Mouse (Mus musculus) splenic B cell, adult 2 months (primary cell): Measurements from ENCODE around the gene Psmc6.

ENCODE experiments used
- DNase-seq: peaks from one replicate; pipeline ENCODE4 v3.0.0-alpha.2; 2011; ENCODE audit warnings: low read depth, low spot score
- H3K27me3 ChIP-seq: 2 replicates; pipeline ENCODE4 v1.6.1; 2012; ENCODE audit warnings: mild to moderate bottlenecking, low read length, moderate library complexity, mixed read lengths; ENCODE audit not compliant: control insufficient read depth, poor library complexity, insufficient read depth, severe bottlenecking
- H3K36me3 ChIP-seq: 2 replicates; pipeline ENCODE4 v1.6.1; 2012; ENCODE audit warnings: mild to moderate bottlenecking, low read length, moderate library complexity, mixed read lengths; ENCODE audit not compliant: control insufficient read depth, poor library complexity, insufficient read depth, severe bottlenecking

Psmc6 gene

DNA sequence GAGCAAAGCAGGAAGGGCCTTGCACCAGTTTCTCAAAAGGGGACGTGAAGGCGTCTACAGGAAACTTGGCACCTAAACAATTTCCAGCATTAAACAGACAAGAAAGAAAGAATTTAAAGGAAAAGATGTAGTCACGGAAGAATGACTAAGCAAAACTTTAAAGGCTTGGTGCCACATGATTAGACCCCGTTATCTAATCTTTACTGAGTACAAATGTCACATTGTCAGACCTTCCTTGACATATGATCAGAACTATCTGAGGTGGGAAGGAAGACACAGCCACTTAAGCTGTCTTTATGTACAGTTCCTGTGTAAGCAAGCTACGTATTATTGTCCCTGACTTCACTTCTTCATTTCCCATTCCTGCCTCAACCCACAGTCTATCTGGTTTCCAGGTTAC is 8.0 kb upstream of the Psmc6 start:
- no peak for DNase-seq
- Histone ChIP-seq H3K27me3 (no peaks in the 10 kb centered on the region), H3K36me3 (no peaks in the 10 kb centered on the region)

DNA sequence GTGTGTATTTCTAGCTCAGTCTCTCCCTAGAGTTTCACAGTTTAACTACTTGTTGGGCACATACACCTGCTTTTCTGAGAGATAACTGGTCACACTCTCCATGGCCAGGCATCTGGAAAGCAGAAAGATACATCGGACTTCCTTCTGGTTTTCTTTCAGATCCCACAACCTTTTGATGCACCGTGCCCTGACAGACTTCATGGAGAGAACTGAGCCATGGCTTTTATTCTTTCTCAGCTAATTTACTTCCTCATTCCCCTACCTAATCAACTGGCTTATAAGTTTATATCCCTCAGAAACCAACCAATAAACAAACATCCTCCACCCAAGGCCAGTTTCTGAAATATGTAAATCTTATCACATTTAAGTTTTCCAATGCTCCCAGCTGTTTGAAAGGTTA is 7.1 kb upstream of the Psmc6 start:
- Histone ChIP-seq H3K27me3 (no peaks in the 10 kb centered on the region), H3K36me3 (no peaks in the 10 kb centered on the region)
- no peak for DNase-seq

- no peak for DNase-seq
- Histone ChIP-seq H3K36me3 (no peaks in the 10 kb centered on the region), H3K27me3 (no peaks in the 10 kb centered on the region)
Observed at GRCm38 (mm10) chr14:45323320-45323719, 6.3 kb upstream of the Psmc6 start.

GRCm38 (mm10) chr14:45325471-45325870 is 4.1 kb upstream of the Psmc6 start:
- Histone ChIP-seq H3K27me3 (no peaks in the 10 kb centered on the region), H3K36me3 (no peaks in the 10 kb centered on the region)
- DNase-seq = no peak

DNA sequence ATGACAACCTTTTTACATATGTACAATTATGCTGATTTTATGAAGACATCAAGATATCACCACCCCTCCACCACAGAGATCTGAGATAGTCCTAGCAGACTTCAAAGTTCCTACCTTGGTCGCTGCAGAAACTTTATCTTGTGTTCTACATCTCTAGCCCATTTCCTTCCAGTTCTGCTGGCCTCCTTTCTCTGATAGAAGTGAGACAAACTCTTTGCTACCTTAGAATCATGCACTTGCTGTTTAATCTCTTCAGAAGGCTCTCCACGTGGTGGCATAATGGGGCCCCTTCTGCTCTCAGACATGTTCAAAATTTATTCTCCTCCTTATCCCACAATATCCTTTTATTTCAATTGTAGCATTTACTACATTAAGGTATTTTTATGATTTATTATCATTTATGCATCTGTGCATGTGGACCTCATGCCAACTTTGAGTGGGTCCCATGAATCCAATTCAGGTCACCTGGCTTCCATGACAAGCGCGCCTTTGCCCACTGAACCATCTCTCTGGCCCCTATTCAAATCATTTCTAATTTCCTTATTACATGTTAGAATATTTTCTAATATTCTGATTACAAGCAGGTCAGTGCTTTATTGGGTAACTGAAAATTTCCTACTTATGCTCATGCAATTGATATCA is 1.4 kb upstream of the Psmc6 start:
- Histone ChIP-seq H3K36me3 (peaks cover 3% of the 10 kb centered on the region; the same call in 1 of the 2 replicates), H3K27me3 (no peaks in the 10 kb centered on the region)
- no peak for DNase-seq

GRCm38 (mm10) chr14:45329018-45329588 is 485 bp upstream of the Psmc6 start:
- H3K36me3 ChIP-seq = peaks cover 3% of the 10 kb centered on the region; the same call in 1 of the 2 replicates
- no peak for DNase-seq

DNA sequence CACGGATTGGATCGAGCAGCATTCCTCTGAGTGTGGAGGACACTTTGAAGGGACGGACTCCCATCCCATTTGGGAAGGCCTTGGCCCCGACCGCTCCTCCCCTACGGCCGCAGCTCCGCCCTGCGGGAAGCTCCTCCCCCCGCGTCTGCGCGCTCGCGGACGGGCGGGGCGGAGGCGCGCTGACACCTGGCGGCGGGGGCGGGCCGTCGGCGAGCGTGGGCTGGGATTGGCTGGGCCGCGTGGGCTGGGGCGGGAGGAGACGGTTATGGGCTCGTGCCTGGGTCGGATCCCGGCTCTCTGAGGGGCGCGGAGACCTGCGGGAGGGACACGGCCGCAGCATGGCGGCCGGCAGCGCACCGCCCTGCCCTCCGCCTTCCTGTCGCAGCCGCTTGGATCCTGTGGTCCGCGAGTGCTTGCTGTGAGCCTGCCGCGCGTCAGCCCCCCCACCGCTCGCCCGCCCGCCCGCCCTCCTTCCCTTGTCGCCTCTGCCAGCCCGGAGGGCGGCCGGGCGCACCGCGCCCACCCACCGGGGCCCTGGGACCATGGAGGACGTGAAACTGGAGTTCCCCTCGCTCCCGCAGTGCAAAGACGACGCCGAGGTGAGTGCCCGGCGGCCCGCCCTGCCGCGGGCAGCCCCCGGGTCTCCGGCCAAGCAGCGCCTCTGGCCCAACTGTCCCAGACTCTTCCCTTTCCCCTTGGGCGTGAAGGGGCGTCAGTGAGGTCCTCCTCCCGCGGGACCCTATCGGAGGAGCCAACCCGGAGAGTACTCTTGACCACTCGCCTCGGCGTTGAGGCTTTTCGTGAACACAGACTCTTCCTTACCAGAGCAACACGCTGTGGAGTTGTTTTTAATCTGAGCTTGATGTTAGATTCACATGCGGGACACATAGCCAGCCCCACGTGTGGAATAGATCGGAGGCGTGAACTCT is 21.6 kb downstream of the Psmc6 start, which contains the start of gene Styx:
Styx (plus strand) TSS at position 163 of the 929 bp plus-strand sequence.
- H3K36me3 ChIP-seq = peaks cover 3% of the 10 kb centered on the region
- H3K27me3 ChIP-seq = no peaks in the 10 kb centered on the region
- peak; percentile 93 for DNase-seq

More at GRCm38 (mm10) chr14:45329018-45329588, 485 bp upstream of the Psmc6 start:
- no peaks in the 10 kb centered on the region for H3K27me3 ChIP-seq

DNA sequence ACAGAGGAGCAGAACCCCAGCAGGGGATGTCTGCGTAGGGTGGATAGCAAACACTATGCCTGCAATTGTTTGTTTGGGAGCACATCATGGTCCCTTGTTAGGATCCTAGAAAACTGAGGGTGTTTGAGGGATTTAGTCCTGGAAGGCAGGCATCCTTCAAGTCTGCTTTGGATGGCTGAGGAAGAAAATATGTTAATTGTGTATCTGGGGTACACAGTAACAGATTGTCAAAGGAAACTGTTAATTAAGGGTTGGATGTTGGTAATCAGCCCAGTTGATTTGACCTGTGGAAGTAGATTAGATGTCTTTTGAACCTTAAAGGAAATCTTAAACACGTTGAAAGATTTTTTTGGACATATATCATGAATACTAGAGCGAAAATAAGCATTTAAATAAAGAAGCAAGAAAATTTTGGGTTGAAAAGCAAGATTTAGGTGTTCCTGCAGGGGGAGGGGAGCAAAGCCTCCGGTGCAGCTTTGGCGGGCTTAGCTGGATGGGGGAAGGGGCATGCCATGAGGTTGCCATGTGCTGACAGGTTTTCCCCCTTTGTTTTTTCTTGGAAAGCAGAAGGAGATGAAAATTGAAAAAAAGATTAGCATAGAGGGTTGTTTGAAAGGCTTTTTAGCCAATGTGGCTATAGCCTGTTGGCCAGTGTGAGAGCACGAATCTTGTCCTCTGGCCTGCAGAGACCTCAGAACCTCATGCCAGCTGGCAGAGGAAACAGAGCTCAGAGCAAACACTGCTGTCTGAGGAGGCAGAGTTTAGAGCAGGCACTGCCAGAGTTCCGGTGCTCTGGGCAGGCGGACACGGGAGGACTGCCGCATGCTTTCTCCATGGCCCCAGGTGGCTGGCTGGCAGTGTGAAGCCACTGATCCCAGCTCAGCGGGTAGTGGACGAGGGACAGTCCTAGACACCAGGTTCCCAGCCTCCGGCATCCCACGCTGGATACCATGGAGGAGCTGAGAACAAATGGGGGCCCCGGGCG is 34.9 kb downstream of the Psmc6 start:
- no peak for DNase-seq
- Histone ChIP-seq H3K36me3 (peaks cover 5% of the 10 kb centered on the region), H3K27me3 (no peaks in the 10 kb centered on the region)

DNA sequence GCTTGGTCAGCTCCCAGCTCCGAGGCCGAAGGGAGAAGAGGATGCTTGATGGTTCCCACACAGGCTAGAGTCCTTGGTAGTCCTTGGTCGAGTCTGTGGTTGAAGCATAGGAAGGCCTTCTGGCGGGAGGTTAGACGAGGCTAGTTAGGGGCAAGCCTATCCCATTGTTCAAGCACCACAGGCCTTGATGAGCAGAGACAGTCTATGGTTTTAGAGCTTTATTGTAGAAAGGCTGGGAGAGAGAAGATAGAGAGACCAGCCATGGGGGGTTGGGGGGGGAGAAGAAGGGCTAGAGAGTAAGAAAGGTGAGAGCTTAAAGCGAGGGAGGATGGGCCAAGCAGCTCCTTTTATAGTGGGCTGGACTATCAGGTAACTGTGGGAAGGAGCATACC is 35.6 kb downstream of the Psmc6 start:
- peaks cover 8% of the 10 kb centered on the region for H3K36me3 ChIP-seq
- DNase-seq = no peak
- H3K27me3 ChIP-seq = no peaks in the 10 kb centered on the region

- DNase-seq = no peak
- peaks cover 12% of the 10 kb centered on the region; the same call in 1 of the 2 replicates for H3K36me3 ChIP-seq
- no peaks in the 10 kb centered on the region for H3K27me3 ChIP-seq
Observed at GRCm38 (mm10) chr14:45378771-45379170, 49.2 kb downstream of the Psmc6 start.

- peaks cover 12% of the 10 kb centered on the region; the same call in 1 of the 2 replicates for H3K36me3 ChIP-seq
- DNase-seq = no peak
- no peaks in the 10 kb centered on the region for H3K27me3 ChIP-seq
Observed at GRCm38 (mm10) chr14:45380756-45381155, 51.2 kb downstream of the Psmc6 start.

DNA sequence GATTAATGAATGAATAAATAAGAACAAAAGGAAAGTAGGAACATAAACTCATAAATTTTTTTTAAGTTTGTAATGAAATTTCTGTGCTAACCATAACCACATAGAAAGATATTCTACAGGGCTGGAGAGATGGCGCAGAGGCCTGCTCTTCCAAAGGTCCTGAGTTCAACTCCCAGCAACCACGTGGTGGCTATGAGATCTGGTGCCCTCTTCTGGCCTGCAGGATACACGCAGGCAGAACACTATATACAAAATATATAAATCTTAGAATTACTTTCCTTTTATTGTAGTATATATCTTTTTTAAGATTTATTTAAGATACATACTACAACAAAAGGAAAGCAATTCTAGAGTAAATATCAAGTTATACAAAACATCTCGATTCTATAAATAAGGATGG is 53.3 kb downstream of the Psmc6 start:
- no peaks in the 10 kb centered on the region for H3K27me3 ChIP-seq
- peaks cover 12% of the 10 kb centered on the region; the same call in 1 of the 2 replicates for H3K36me3 ChIP-seq
- peak; percentile 31 for DNase-seq

DNA sequence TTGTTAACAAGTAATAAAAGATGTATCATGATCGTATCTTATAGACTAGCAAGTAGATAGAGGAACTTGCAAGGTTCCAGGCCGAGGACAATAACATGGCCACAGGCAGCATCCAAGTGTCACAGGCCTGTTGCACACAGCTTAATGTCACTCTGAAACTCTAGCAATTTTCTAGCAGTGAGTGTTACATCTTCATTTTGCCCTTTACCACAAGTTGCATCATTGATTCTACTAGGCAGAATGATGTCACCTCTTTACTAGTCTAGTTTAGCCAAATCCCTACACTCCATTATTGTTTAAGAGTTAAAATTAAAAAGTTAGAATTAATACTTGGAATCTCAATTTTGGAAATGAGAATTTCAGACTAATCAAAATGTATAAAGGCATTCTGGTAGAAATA is 56.0 kb downstream of the Psmc6 start:
- no peak for DNase-seq
- H3K27me3 ChIP-seq = no peaks in the 10 kb centered on the region
- 0 out of 2 replicates have a peak, but pooled peaks cover 5% of the 10 kb centered on the region for H3K36me3 ChIP-seq

DNA sequence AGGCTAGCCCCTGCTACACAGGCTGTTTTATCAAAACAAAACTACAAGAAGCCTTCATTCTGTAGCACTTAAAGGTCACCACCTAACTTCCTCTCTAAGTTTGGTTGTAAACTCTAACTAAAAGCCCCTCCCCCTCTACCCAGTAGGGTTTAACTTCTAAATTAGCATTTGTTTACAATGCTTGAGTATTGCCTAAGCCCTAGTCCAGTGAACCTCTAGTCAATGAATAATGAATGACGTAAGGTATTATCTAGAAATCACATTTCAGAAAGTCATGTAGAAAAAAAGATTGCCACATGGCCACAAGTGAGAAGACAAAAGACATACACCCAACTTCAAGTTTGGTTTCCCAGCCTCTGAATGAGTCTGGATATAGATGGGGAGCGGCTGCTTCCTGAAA is 57.9 kb downstream of the Psmc6 start:
- peak; percentile 18 for DNase-seq
- no peaks in the 10 kb centered on the region for H3K27me3 ChIP-seq
- no peaks in the 10 kb centered on the region for H3K36me3 ChIP-seq
